Mouse (Mus musculus): ENCODE measurements around the gene Ubald2. TPM values are rescaled to one million over a fixed set of nuclear protein-coding genes. Genes with fewer than 3 reads are reported as not detected.

Gene Ubald2
- total and polyA plus RNA-seq, 2 experiments, result 16.6 to 45.7 TPM

DNA sequence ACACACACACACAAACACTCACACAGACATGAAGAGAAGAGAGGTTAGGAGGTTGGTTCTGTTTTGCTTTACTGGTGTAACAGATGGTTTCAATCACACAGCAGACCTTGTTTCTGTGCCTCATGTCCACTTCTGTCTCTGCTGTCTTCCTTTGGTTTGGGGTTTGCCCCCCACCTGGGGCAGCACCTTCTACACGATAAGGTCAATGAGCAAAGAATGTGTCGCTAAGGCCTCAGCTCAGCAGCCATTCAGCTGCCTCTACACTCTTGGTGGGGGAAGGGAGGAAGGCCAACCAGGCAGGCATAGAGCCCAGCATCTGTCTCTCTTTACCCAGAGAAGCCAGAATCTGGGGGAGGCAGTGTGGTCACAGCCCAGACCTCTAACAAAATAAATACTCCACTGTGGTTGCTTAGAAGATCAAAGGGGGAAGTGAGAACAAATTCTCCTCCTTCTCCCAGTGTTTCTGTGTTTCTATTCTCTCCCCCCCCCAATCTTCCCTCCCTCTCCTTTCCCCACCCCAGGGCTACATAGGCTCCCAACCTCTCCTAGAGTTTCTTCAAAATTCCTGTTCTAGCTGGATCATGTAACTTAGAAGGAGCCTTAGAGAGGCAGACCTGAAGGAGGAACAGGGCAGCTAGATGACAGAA lies 15.6 kb upstream of the Ubald2 start:
- 0 out of 2 replicates have a peak, but pooled peaks cover under 1% of the 10 kb centered on the region for H3K27me3 ChIP-seq (ENCODE audit: control insufficient read depth, insufficient read depth, low read length)
- peaks cover 1% of the 10 kb centered on the region; the same call in 1 of the 2 replicates for H3K4me1 ChIP-seq (ENCODE audit: control insufficient read depth, insufficient read depth, low read length)
- WGBS, result 58% methylated on average over 2 of the region's 2 CpGs
- no peak overlapping the region for H3K4me3 ChIP-seq (ENCODE audit: insufficient read depth, low read depth, low read length)
- H3K9ac ChIP-seq (ENCODE audit: low read depth, low read length), result no peak overlapping the region
- H3K27ac ChIP-seq (replicated peaks; ENCODE audit: insufficient read depth, low read depth, low read length), result no peak overlapping the region
- no peak for TF ChIP-seq CTCF (IDR thresholded peaks at IDR 0.05; ENCODE audit: low read depth, low read length)
- TF ChIP-seq POLR2A (IDR thresholded peaks at IDR 0.05; ENCODE audit: extremely low read depth, insufficient read depth, low read length), result no peak
- no peaks in the 10 kb centered on the region for H3K36me3 ChIP-seq (ENCODE audit: control insufficient read depth, insufficient read depth, low read length)
- DNase-seq (ENCODE audit: extremely low read depth, low read depth, low spot score), result no peak
- no peaks in the 10 kb centered on the region for H3K79me2 ChIP-seq (ENCODE audit: control insufficient read depth, insufficient read depth, low read length)

DNA sequence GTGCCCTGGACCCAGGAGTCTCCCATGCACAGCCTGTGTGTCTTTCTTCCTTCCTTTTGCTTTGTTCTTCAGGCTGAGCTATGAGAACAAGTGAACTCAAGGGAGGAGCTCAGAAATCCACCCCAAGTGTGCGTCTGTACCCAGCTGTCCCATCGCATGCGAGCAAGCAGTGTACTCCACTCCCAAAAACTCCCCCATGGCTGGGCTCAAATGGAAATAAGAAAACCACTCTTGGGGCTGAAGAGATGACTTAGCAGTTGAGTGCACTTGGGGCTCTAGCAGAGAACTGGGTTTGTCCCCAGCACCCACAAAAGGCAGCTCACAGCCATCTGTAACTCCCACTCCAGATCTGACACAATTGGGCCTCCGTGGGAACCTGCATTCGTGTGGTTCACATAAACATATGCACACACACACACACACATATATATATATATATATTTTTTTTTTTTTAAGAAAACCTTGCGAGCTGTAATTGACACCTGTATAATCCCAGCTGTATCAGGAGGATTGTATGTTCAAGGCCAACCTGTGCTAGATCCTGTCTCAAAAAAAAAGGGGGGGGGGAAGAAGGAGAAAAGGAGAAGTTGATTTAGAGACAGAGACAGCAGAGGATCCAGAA lies 14.9 kb upstream of the Ubald2 start:
- H3K27me3 ChIP-seq (ENCODE audit: control insufficient read depth, insufficient read depth, low read length), result no peaks in the 10 kb centered on the region
- no peaks in the 10 kb centered on the region for H3K36me3 ChIP-seq (ENCODE audit: control insufficient read depth, insufficient read depth, low read length)
- no peaks in the 10 kb centered on the region for H3K4me1 ChIP-seq (ENCODE audit: control insufficient read depth, insufficient read depth, low read length)
- DNase-seq (ENCODE audit: extremely low read depth, low read depth, low spot score), result no peak
- H3K4me3 ChIP-seq (ENCODE audit: insufficient read depth, low read depth, low read length), result no peak overlapping the region
- no peak overlapping the region for H3K27ac ChIP-seq (replicated peaks; ENCODE audit: insufficient read depth, low read depth, low read length)
- H3K9ac ChIP-seq (ENCODE audit: low read depth, low read length), result no peak overlapping the region
- TF ChIP-seq CTCF (IDR thresholded peaks at IDR 0.05; ENCODE audit: low read depth, low read length), result no peak
- TF ChIP-seq POLR2A (IDR thresholded peaks at IDR 0.05; ENCODE audit: extremely low read depth, insufficient read depth, low read length), result no peak
- 94% methylated on average over 6 of the region's 6 CpGs for WGBS
- no peaks in the 10 kb centered on the region for H3K79me2 ChIP-seq (ENCODE audit: control insufficient read depth, insufficient read depth, low read length)

DNA sequence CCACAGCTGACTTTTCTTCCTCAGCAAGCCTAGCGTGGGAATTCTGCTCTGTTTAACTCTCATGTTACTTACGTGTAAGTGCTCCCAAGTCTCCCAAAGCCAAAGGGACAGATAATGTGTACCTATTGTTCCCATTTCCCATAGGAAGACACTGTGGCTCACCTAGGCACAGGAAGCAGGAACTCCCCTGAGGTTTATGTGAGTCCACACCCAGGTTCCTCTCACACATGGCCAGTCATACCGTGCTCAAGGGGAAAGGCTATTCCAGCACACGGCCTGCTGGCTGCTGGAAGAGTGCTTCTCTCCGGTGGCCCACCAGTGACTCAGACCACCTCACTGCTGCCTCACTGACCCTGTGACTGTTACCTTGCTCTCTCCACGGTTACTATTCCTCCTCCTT lies 12.8 kb upstream of the Ubald2 start:
- no peaks in the 10 kb centered on the region for H3K36me3 ChIP-seq (ENCODE audit: control insufficient read depth, insufficient read depth, low read length)
- no peaks in the 10 kb centered on the region for H3K4me1 ChIP-seq (ENCODE audit: control insufficient read depth, insufficient read depth, low read length)
- WGBS, result 84% methylated on average over 6 of the region's 6 CpGs
- no peak overlapping the region for H3K27ac ChIP-seq (replicated peaks; ENCODE audit: insufficient read depth, low read depth, low read length)
- H3K27me3 ChIP-seq (ENCODE audit: control insufficient read depth, insufficient read depth, low read length), result no peaks in the 10 kb centered on the region
- H3K9ac ChIP-seq (ENCODE audit: low read depth, low read length), result no peak overlapping the region
- H3K79me2 ChIP-seq (ENCODE audit: control insufficient read depth, insufficient read depth, low read length), result no peaks in the 10 kb centered on the region
- no peak for TF ChIP-seq CTCF (IDR thresholded peaks at IDR 0.05; ENCODE audit: low read depth, low read length)
- TF ChIP-seq POLR2A (IDR thresholded peaks at IDR 0.05; ENCODE audit: extremely low read depth, insufficient read depth, low read length), result no peak
- H3K4me3 ChIP-seq (ENCODE audit: insufficient read depth, low read depth, low read length), result no peak overlapping the region
- no peak for DNase-seq (ENCODE audit: extremely low read depth, low read depth, low spot score)

DNA sequence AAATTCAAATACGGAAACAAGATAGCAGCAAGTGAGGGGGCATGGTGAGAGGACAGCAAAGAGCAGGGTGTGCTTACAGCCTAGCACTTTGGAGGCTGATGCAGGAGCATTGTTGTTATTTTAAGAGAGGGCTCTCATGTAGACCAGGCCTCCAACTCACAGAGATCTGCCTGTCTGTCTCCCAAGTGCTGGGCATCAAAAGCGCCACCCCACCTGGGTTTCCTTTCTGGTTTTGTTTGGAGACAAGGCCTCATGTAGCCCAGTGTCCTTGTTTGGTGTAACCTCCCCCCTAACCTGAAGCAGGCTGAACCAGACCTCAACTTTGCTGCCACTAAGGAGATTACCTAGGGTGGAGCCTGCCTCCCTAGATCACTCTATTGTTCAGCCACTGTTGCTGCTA lies 11.3 kb upstream of the Ubald2 start:
- TF ChIP-seq POLR2A (IDR thresholded peaks at IDR 0.05; ENCODE audit: extremely low read depth, insufficient read depth, low read length), result no peak
- TF ChIP-seq CTCF (IDR thresholded peaks at IDR 0.05; ENCODE audit: low read depth, low read length), result no peak
- H3K4me1 ChIP-seq (ENCODE audit: control insufficient read depth, insufficient read depth, low read length), result no peaks in the 10 kb centered on the region
- 96% methylated on average over 2 of the region's 2 CpGs for WGBS
- H3K9ac ChIP-seq (ENCODE audit: low read depth, low read length), result no peak overlapping the region
- no peak for DNase-seq (ENCODE audit: extremely low read depth, low read depth, low spot score)
- no peaks in the 10 kb centered on the region for H3K27me3 ChIP-seq (ENCODE audit: control insufficient read depth, insufficient read depth, low read length)
- H3K79me2 ChIP-seq (ENCODE audit: control insufficient read depth, insufficient read depth, low read length), result no peaks in the 10 kb centered on the region
- H3K4me3 ChIP-seq (ENCODE audit: insufficient read depth, low read depth, low read length), result no peak overlapping the region
- H3K36me3 ChIP-seq (ENCODE audit: control insufficient read depth, insufficient read depth, low read length), result no peaks in the 10 kb centered on the region
- no peak overlapping the region for H3K27ac ChIP-seq (replicated peaks; ENCODE audit: insufficient read depth, low read depth, low read length)

DNA sequence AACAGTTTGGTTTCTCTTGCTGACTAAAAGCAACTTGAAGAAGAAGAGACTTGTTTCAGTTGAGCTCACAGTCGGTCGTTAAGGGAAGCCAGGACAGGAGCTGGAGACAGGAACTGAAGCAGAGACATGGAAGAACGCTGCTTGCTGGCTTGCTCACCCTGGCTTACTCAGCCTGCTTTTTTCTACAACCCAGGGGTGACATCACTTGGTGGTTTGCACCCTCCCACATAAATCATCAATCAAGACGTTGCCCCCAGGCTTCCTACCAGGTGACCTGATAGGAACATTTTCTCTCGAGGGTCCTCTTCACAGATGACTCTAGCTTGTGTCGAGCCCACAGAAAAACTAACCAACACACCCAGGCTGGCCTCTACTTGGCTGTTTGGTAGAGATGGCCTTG lies 10.7 kb upstream of the Ubald2 start:
- TF ChIP-seq CTCF (IDR thresholded peaks at IDR 0.05; ENCODE audit: low read depth, low read length) (no peak), POLR2A (IDR thresholded peaks at IDR 0.05; ENCODE audit: extremely low read depth, insufficient read depth, low read length) (no peak)
- peak overlapping the region; percentile 44; the same call in 1 of the 2 replicates for H3K27ac ChIP-seq (replicated peaks; ENCODE audit: insufficient read depth, low read depth, low read length)
- WGBS, result 83% methylated on average over 6 of the region's 6 CpGs

More for the DNA sequence above, 10.7 kb upstream of the Ubald2 start:
- Histone ChIP-seq H3K4me3 (ENCODE audit: insufficient read depth, low read depth, low read length) (no peak overlapping the region), H3K4me1 (ENCODE audit: control insufficient read depth, insufficient read depth, low read length) (no peaks in the 10 kb centered on the region), H3K27me3 (ENCODE audit: control insufficient read depth, insufficient read depth, low read length) (no peaks in the 10 kb centered on the region), H3K9ac (ENCODE audit: low read depth, low read length) (no peak overlapping the region), H3K79me2 (ENCODE audit: control insufficient read depth, insufficient read depth, low read length) (no peaks in the 10 kb centered on the region), H3K36me3 (ENCODE audit: control insufficient read depth, insufficient read depth, low read length) (no peaks in the 10 kb centered on the region)
- no peak for DNase-seq (ENCODE audit: extremely low read depth, low read depth, low spot score)
